Mouse (Mus musculus) yolk sac, embryonic 10.5 days (tissue): Measurements from ENCODE around the gene B9d2.
"Not testable (repeated sequence)": the region's sequence is repeated elsewhere in the genome, so short reads cannot be mapped to it uniquely, and the experiment has no call there.

Experiments used
- DNase-seq: peaks from one replicate; pipeline ENCODE4 v3.0.0-alpha.2; 2017; ENCODE audit warnings: low spot score

Gene B9d2

DNA sequence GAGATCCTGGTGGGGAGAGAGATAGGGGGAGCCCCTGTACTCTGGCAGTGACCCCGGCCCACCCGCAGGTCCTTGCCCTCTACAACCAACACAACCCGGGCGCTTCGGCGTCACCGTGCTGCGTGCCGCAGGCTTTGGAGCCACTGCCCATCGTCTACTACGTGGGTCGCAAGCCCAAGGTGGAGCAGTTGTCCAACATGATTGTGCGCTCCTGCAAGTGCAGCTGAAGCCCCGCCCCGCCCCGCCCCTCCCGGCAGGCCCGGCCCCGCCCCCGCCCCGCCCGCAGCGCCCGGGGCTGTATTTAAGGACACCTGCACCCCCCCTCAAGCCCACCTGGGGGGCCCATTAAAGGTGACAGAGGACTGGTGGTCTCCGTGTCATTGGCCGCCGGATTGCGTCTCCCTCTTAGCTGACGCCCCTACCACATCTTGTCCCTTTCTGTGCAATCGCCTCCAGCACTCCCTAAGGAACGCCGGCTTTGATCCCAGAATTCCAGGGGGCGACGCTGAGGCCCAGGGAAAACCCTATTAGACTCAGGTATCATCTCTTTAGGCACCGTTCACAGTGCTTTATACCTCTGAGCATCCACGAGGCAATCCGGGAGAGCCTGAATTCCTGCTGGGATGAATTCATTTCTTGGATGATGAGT is 24.3 kb downstream of the B9d2 start:
- peak; percentile 78 for DNase-seq

DNA sequence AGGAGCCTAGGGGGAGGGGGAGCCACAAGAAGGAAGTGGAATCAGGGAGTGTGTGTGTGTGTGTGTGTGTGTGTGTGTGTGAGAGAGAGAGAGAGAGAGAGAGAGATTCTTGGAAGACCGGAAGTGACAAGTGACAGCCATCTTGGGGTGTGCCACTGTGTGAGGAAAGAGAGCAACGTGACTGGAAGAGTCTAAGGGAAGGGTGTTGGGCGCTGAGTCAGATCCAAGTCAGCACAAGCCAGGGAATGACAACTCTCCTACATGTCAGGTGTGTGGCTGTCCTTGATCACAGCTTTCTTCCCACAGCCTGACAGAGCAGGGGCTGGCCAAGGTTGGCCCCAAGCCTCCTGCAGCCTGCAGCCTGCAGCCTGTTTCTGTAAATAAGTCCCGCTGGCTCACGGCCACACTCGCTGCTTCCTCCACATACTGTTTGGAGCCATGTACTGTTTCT is 25.2 kb downstream of the B9d2 start:
- no peak for DNase-seq

- DNase-seq, result no peak
Observed at GRCm38 (mm10) chr7:25706578-25707170, 26.1 kb downstream of the B9d2 start.

DNA sequence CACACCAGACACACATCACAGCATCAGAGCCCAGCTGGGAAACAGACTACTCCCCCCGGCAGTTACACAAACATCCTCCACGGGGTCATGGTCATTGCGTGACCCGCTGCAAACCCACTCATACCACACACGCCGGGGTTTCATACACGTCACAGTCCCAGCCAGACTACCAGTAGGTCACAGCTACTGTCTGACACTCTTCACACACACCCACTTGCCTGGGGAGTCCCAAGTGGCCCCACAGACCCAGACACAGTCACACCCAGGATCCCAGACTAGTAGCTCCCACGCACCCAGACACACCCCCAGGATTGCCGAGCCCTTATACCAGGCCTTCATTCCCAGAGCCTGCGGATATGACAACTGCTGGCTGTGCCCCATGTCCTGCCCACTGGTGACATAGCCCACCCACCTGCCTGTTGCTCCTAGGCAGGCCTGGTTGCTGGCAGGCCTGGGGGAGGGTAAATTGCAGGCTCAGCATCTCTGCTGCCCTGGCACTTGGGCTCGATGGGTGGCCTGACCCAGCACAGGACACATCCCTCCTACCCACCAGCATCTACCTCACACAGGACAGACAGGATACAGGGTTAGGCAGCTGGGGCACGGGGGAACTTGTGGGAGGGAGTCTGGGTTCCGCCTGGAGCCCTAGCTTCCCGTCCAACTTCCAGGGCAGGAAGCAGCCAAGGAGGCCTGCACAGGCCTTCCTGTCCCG is 27.2 kb downstream of the B9d2 start:
- DNase-seq, result no peak

DNA sequence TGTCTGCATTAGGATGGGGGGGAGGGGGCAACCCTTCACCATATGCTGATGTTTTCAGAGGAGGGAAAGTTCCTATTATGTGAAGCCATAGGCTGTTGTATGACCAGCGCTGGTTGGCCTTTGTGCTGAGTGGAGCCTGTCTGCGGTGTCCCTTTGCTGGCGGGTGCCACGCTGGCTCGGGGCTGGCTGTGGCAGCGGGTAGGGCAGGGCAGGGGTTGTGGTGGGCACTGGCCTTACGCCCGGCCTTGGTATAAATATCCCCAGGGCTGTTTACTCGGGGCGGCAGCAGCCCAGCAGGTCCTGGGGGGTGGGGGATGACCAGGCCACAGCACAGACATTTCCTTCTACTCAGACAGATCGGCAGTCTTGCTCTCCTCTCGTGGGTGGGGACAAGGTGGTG is 29.4 kb downstream of the B9d2 start:
- DNase-seq, result no peak

- DNase-seq, result no peak
Observed at GRCm38 (mm10) chr7:25710519-25711130, 30.0 kb downstream of the B9d2 start.

DNA sequence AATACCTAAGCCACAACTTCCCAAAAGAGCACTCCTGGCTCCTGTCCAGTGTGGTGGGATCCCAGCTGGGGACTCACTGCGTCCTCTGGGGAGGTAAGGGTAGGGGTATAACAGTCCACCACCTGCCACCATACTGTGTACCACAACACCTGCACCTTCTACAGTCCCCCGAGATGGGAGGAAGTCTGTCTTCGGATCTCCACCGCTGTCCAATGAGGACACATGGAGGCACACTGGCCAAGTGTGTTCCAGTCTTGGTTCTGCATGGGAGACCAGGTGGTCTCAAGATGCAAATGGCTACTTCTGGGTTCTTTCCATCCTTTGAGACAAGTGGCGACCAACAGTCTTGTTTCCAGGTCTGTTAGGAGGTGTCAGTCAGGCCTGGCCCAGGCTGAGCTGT is 30.6 kb downstream of the B9d2 start:
- no peak for DNase-seq

- DNase-seq, result peak; percentile 71
Observed at GRCm38 (mm10) chr7:25711731-25712197, 31.2 kb downstream of the B9d2 start.

GRCm38 (mm10) chr7:25712801-25713200 is 32.2 kb downstream of the B9d2 start:
- DNase-seq, result no peak

GRCm38 (mm10) chr7:25714581-25714980 is 34.0 kb downstream of the B9d2 start:
- DNase-seq, result no peak

DNA sequence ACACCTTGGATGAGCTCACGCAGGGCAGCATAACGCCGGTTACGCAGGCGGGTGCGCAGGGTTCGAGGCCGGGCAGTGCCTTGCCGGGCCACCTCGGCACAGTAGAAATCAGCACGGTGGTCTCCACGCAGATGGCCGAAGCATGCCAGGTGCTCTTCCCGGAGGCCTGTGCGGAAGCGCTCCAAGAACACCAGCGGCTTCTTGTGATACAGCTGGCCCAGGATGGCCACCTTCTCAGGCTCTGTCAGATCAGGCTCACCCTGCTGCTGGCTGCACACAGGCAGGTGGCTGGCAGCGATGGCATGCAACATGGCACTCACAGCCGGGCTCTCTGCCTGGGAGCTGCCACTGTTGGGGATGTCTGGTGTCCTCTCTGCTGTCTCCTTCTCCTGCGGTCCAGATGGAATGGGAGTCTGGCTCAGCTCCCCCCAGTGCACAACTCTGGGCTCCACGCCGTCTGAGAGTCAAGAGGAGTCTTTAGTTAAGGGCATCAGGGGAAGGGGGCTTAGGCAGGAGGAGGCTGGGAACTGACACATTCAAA is 35.2 kb downstream of the B9d2 start:
- DNase-seq, result no peak

DNA sequence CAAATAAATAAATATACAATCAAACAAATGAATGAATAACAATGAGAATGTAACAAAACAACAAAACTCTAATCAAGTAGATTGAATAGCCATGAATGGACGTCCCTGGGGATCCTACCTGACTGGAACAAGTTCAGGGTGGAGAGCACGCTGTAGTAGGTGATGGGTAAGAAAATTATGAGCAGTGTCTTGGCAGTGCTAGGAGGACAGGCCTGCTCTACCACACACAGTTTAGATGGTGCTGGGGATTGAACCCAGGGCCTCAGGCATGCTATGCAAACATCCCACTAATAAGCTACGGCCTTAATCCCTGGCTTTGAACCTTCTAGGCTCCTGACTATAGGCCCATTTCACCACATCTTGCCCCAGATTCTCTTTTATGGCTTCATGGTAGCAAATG is 36.9 kb downstream of the B9d2 start:
- DNase-seq, result no peak

- DNase-seq, result peak; percentile 93
Observed at GRCm38 (mm10) chr7:25718788-25719417, 38.3 kb downstream of the B9d2 start, which contains the start of gene Ccdc97. Gene Ccdc97, minus strand, starts transcription at chr7:25719088.

DNA sequence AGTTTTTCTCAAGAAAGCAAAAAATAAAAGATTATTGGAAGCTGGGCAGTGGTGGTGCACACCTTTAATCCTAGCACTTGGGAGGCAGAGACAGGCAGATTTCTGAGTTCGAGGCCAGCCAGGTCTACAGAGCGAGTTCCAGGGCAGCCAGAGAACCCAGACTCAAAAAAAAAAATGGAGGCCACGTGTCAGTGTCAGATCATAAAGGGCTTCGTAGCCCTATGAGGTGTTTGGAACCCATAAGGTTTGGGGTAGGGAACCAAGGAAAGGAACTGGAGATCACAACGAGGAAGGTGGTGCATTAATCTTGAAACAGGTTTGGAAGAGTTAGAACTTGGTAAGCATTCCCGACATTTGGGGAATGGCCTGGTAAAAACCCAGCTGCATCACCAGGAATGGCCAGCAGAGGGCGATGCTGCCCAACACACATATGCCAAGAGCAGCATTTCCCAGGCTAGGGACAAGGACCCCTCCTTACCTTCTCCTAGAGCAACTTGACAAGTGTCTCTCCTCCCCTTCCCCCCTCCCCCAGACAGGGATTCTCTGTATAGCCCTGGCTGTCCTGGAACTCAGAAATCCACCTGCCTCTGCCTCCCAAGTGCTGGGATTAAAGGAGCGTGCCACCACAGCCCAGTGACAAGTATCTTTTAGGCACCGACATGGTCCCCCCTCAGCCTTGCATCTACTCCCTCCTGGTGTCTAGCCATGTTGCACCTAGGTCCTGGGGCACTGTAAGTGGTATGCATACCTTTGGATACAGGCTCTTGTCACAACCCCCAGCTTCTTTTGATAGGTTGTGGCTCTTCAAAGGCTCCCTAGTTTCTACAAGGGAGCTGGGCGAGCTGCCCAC is 39.4 kb downstream of the B9d2 start:
- peak; percentile 73 for DNase-seq

DNA sequence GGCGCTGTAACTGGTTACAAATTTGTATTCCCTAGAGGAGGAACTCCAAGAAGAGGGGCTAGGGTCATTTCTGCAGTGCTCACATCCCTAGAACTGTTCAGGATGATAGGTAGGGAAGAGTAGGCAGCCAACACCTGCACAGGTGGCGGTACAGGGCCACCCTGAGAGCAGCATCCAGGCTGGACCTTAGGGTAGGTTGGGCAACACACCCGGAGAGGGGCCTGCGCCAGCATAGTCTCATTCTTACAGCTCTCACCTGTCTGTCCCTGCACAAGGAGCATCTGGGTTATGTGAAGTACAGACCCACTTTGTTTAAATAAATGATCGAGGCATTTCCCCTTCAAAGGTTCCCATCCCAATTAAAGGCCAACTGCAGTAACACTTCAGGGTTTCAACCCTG is 40.2 kb downstream of the B9d2 start:
- no peak for DNase-seq

GRCm38 (mm10) chr7:25721776-25722175 is 41.2 kb downstream of the B9d2 start:
- not testable (repeated sequence) for DNase-seq

- DNase-seq, result no peak
Observed at GRCm38 (mm10) chr7:25725886-25726285, 45.3 kb downstream of the B9d2 start.

DNA sequence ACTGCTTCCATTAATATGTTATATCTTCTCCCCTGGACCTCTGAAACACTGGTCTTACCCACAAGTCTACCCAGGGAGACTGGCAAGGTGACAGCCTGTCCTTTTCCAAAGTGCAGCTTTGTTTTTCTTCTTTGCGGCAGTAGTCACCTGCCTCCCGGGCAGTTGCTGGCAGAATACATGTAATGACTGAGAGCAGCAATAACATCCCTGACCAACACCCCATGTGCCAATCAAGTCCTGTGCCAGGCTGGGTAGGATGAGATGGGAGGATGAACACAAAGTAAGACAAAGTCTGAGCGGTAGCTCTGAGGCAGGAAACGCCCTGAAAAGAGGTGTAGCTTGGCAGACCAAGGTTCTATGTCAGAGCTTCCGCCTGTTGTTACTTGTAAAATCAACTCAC is 47.2 kb downstream of the B9d2 start:
- no peak for DNase-seq

GRCm38 (mm10) chr7:25729396-25729795 is 48.8 kb downstream of the B9d2 start:
- no peak for DNase-seq

DNA sequence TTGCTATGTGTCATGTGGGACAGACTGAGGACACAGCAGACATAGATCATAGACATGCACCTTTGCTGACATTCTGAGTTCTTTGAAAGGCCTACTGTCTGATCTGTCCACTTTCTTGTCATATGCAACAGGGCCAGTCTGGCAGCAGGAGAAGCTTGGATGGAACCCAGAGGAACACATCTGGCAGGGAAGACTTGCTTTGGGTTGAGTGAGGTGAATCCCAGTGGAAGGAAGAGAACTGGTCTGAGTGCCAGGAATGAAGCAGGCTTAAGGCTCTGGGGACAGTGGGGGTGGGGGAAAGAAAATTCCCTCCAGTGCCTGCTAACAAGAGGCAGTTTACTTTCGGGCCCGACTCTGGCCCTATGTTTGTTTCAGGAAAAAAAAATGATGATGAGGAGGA is 49.3 kb downstream of the B9d2 start:
- no peak for DNase-seq
